Mouse (Mus musculus): Measurements from ENCODE around the gene Gale.
"Not testable (repeated sequence)": the region's sequence is repeated elsewhere in the genome, so short reads cannot be mapped to it uniquely, and the experiment has no call there.

Gene Gale

GRCm38 (mm10) chr4:135971805-135972555 is 8.5 kb downstream of the Gale start:
- no peak for DNase-seq

- DNase-seq, result peak; percentile 90
These were observed 9.0 kb downstream of the Gale start, which contains the start of gene Lypla2 for GRCm38 (mm10) chr4:135972556-135972906. Gene Lypla2 (minus strand): TSS chr4:135972626.

GRCm38 (mm10) chr4:135972911-135973811 is 9.6 kb downstream of the Gale start:
- no peak for DNase-seq

GRCm38 (mm10) chr4:135976146-135976545 is 12.6 kb downstream of the Gale start:
- no peak for DNase-seq

GRCm38 (mm10) chr4:135980223-135980622 is 16.7 kb downstream of the Gale start:
- DNase-seq, result not testable (repeated sequence)

GRCm38 (mm10) chr4:135981524-135982063 is 18.1 kb downstream of the Gale start:
- peak; percentile 51 for DNase-seq

- no peak for DNase-seq
These were observed 21.0 kb downstream of the Gale start for GRCm38 (mm10) chr4:135984556-135984955.

GRCm38 (mm10) chr4:135985193-135985592 is 21.7 kb downstream of the Gale start:
- no peak for DNase-seq

GRCm38 (mm10) chr4:135985769-135986168 is 22.2 kb downstream of the Gale start:
- DNase-seq, result no peak

- no peak for DNase-seq
These were observed 22.9 kb downstream of the Gale start for GRCm38 (mm10) chr4:135986301-135986942.

GRCm38 (mm10) chr4:135986943-135987710 is 23.6 kb downstream of the Gale start, which contains the start of gene Pithd1:
Gene Pithd1 (minus strand): TSS chr4:135987264.
- peak; percentile 91 for DNase-seq

- DNase-seq, result no peak
These were observed 24.2 kb downstream of the Gale start for GRCm38 (mm10) chr4:135987714-135988113.

GRCm38 (mm10) chr4:135993941-135994340 is 30.4 kb downstream of the Gale start:
- no peak for DNase-seq

- DNase-seq, result no peak
These were observed 31.6 kb downstream of the Gale start for GRCm38 (mm10) chr4:135995118-135995517.

GRCm38 (mm10) chr4:136004107-136004675 is 40.7 kb downstream of the Gale start:
- no peak for DNase-seq

- no peak for DNase-seq
These were observed 41.4 kb downstream of the Gale start for GRCm38 (mm10) chr4:136004921-136005320.

- no peak for DNase-seq
These were observed 43.3 kb downstream of the Gale start for GRCm38 (mm10) chr4:136006821-136007220.

GRCm38 (mm10) chr4:136008782-136009447 is 45.4 kb downstream of the Gale start:
- DNase-seq, result no peak

GRCm38 (mm10) chr4:136010586-136010985 is 47.1 kb downstream of the Gale start:
- no peak for DNase-seq

GRCm38 (mm10) chr4:136016059-136016602 is 52.6 kb downstream of the Gale start:
- DNase-seq, result no peak
